8 mouse cellular contexts compared by ENCODE assay signal in genomic region chr3:65665977-65666766, GRCm38 (mm10). TPM values are rescaled to one million over a fixed set of nuclear protein-coding genes. Genes with fewer than 3 reads are reported as not detected.
DNase-seq lines count a peak whose midpoint lies in the region; ATAC-seq and TF ChIP-seq lines count a peak whose summit lies in the region.

TSS of gene Lekr1 (plus strand) at chr3:65666228.

- peaks cover 12% of the 10 kb centered on the region for H3K4me1 ChIP-seq in erythroblast, embryonic 14.5 days (ENCODE audit: control insufficient read depth)
- peaks cover 11% of the 10 kb centered on the region; the same call in 1 of the 2 replicates for H3K4me1 ChIP-seq in heart, embryonic 13.5 days
- no peaks in the 10 kb centered on the region for H3K4me1 ChIP-seq in kidney, postnatal 0 days (replicated peaks; ENCODE audit: insufficient read depth, low read length)
- peaks cover 2% of the 10 kb centered on the region; the same call in 1 of the 2 replicates for H3K4me1 ChIP-seq in liver, adult 2 months (ENCODE audit: control insufficient read depth, insufficient read depth, low read length)

- H3K79me2 ChIP-seq in liver, adult 2 months (ENCODE audit: control insufficient read depth, insufficient read depth, low read length), result no peaks in the 10 kb centered on the region

- WGBS in heart, embryonic 13.5 days, result 1% methylated on average over 73 of the region's 73 CpGs
- whole genome bisulfite sequencing in kidney, postnatal 0 days, result under 1% methylated on average over 73 of the region's 73 CpGs
- WGBS in liver, adult 2 months, result 1% methylated on average over 73 of the region's 73 CpGs

- H3K9ac ChIP-seq in heart, embryonic 13.5 days, result peak within 1 kb of the TSS; percentile 86
- H3K9ac ChIP-seq in kidney, postnatal 0 days (ENCODE audit: low read depth, low read length), result peak within 1 kb of the TSS; percentile 62
- H3K9ac ChIP-seq in liver, adult 2 months (ENCODE audit: low read depth, low read length), result peak within 1 kb of the TSS; percentile 62

- no peaks in the 10 kb centered on the region for H3K27me3 ChIP-seq in erythroblast, embryonic 14.5 days (ENCODE audit: control insufficient read depth)
- no peaks in the 10 kb centered on the region for H3K27me3 ChIP-seq in heart, embryonic 13.5 days (replicated peaks)
- no peaks in the 10 kb centered on the region for H3K27me3 ChIP-seq in kidney, postnatal 0 days (ENCODE audit: insufficient read depth, low read length)
- no peaks in the 10 kb centered on the region for H3K27me3 ChIP-seq in liver, adult 2 months (ENCODE audit: control insufficient read depth, insufficient read depth, low read length)

- H3K36me3 ChIP-seq in erythroblast, embryonic 14.5 days (ENCODE audit: control insufficient read depth), result no peaks in the 10 kb centered on the region
- no peaks in the 10 kb centered on the region for H3K36me3 ChIP-seq in heart, embryonic 13.5 days
- no peaks in the 10 kb centered on the region for H3K36me3 ChIP-seq in kidney, postnatal 0 days (ENCODE audit: insufficient read depth, low read length)
- no peaks in the 10 kb centered on the region for H3K36me3 ChIP-seq in liver, adult 2 months (ENCODE audit: control insufficient read depth, insufficient read depth, low read length)

- H3K9me3 ChIP-seq in erythroblast, embryonic 14.5 days (ENCODE audit: control insufficient read depth, low read length), result no peaks in the 10 kb centered on the region
- H3K9me3 ChIP-seq in heart, embryonic 13.5 days, result no peaks in the 10 kb centered on the region
- no peaks in the 10 kb centered on the region for H3K9me3 ChIP-seq in kidney, postnatal 0 days (replicated peaks; ENCODE audit: low read length)

- peak within 1 kb of the TSS; percentile 74 for H3K4me2 ChIP-seq in heart, embryonic 13.5 days
- H3K4me2 ChIP-seq in kidney, postnatal 0 days (ENCODE audit: low read length), result peak within 1 kb of the TSS; percentile 85

- peak; percentile 70 for ATAC-seq in heart, embryonic 13.5 days (ENCODE audit: extremely low read depth, insufficient number of reproducible peaks, low FRiP score, low TSS enrichment)
- peak; percentile 92 for ATAC-seq in kidney, postnatal 0 days (replicated peaks; ENCODE audit: low FRiP score, low read depth)
- ATAC-seq in monocyte, adult 5-6 weeks (replicated peaks; ENCODE audit: insufficient number of reproducible peaks, low FRiP score, low TSS enrichment, poor library complexity, severe bottlenecking), result peak; percentile 86

- no peak for TF ChIP-seq CTCF in brain, embryonic 14.5 days (IDR thresholded peaks at IDR 0.05; ENCODE audit: borderline replicate concordance, extremely low read depth, insufficient read depth, insufficient read length)
- TF ChIP-seq CTCF in kidney, postnatal 0 days (IDR thresholded peaks at IDR 0.05; ENCODE audit: low read depth), result no peak
- TF ChIP-seq CTCF in liver, adult 2 months (IDR thresholded peaks at IDR 0.05; ENCODE audit: low read depth, low read length), result no peak

- peak; percentile 95 for DNase-seq in B cell, adult 2 months
- peak; percentile 96 for DNase-seq in brain, embryonic 14.5 days (ENCODE audit: low read depth)
- DNase-seq in kidney, postnatal 0 days (ENCODE audit: low spot score), result peak; percentile 83
- DNase-seq in liver, adult 2 months (ENCODE audit: extremely low read depth, low read depth, low spot score), result peak; percentile 53
- DNase-seq in spleen, postnatal 36 days (ENCODE audit: low spot score in 2 of 2), result peak; percentile 87 to 89

- H3K27ac ChIP-seq in heart, embryonic 13.5 days (replicated peaks), result peak within 1 kb of the TSS; percentile 51
- H3K27ac ChIP-seq in kidney, postnatal 0 days, result peak within 1 kb of the TSS; percentile 11; the same call in 1 of the 2 replicates
- no peak within 1 kb of the TSS for H3K27ac ChIP-seq in liver, adult 2 months (replicated peaks; ENCODE audit: insufficient read depth, low read depth, low read length)

- H3K4me3 ChIP-seq in erythroblast, embryonic 14.5 days (replicated peaks), result peak within 1 kb of the TSS; percentile 68
- H3K4me3 ChIP-seq in heart, embryonic 13.5 days, result peak within 1 kb of the TSS; percentile 77
- H3K4me3 ChIP-seq in kidney, postnatal 0 days (replicated peaks; ENCODE audit: low read depth, low read length), result peak within 1 kb of the TSS; percentile 59
- peak within 1 kb of the TSS; percentile 55 for H3K4me3 ChIP-seq in liver, adult 2 months (ENCODE audit: insufficient read depth, low read depth, low read length)

- TF ChIP-seq POLR2A in brain, embryonic 14.5 days (IDR thresholded peaks at IDR 0.05; ENCODE audit: borderline replicate concordance, extremely low read depth, insufficient read depth, insufficient read length, poor library complexity, severe bottlenecking), result peak; percentile 58; the same call in 1 of the 2 replicates
- TF ChIP-seq POLR2A in liver, adult 2 months (IDR thresholded peaks at IDR 0.05; ENCODE audit: extremely low read depth, insufficient read depth, low read length), result no peak

RNA-seq across cellular contexts. Expression of gene Lekr1, which starts in this region (rescaled TPM):
- 4.9 and 5.8 TPM in 2 replicates for polyA plus RNA-seq in brain, embryonic 14.5 days (2012; rRNA removed)
- polyA plus RNA-seq in erythroblast, embryonic 14.5 days (2012), result not detected in 2 replicates
- 5.5 and 6.6 TPM in 2 replicates for polyA plus RNA-seq in heart, embryonic 13.5 days (2015; fragmentation: Nextera tagmentation; extraction: Ambion mirVana)
- polyA plus RNA-seq in kidney, postnatal 0 days (2015; fragmentation: Nextera tagmentation; extraction: Ambion mirVana), result 6.9 and 7.1 TPM in 2 replicates
- 0.09 and 0.34 TPM in 2 replicates for total RNA-seq in liver, adult 2 months (2014; rRNA removed)
- polyA plus RNA-seq in liver, adult 2 months (2012; rRNA removed), result not detected in 2 replicates
- total RNA-seq in monocyte, adult 5-6 weeks (2017), result 0.21 to 2.9 TPM in 2 of 3 replicates, not detected in the other

Comparison
In these comparisons a context has a peak if more than half of its experiments do, and no peak if none do; other contexts are left out.
1. Peak in DNase-seq, H3K4me3 ChIP-seq and H3K9ac ChIP-seq in liver, adult 2 months; RNA of the gene not detected or under 1 TPM.